Mouse (Mus musculus): ENCODE results near the gene Ulk4.

GRCm38 (mm10) chr9:120988088-120988487 is 288.9 kb downstream of the Ulk4 start:
- no peak for TF ChIP-seq CTCF (IDR thresholded peaks at IDR 0.05; ENCODE audit: extremely low read depth, insufficient read depth, low read length)
- TF ChIP-seq POLR2A (IDR thresholded peaks at IDR 0.05; ENCODE audit: extremely low read depth, insufficient read depth, low read length), result no peak
